Mouse (Mus musculus) liver, adult 2 months (tissue): ENCODE results near the gene Mrps35. TPM values are rescaled to one million over a fixed set of nuclear protein-coding genes. Genes with fewer than 3 reads are reported as not detected.

Experiments used
- DNase-seq: peaks from one replicate; pipeline ENCODE4 v3.0.0-alpha.2; 2011; ENCODE audit warnings: low read depth, low spot score; ENCODE audit errors: extremely low read depth
- H3K27ac ChIP-seq: fragments of 200-500 bp; replicated peaks from 2 replicates; pipeline ENCODE4 v1.5.1; 2012; ENCODE audit warnings: low read depth, mild to moderate bottlenecking, control low read depth, inconsistent platforms, low read length; ENCODE audit not compliant: insufficient read depth
- H3K27me3 ChIP-seq: fragments of 200-500 bp; 2 replicates; pipeline ENCODE4 v1.6.1; 2012; ENCODE audit warnings: mild to moderate bottlenecking, moderate library complexity, low read length, inconsistent platforms; ENCODE audit not compliant: control insufficient read depth, insufficient read depth
- H3K36me3 ChIP-seq: fragments of 200-500 bp; 2 replicates; pipeline ENCODE4 v1.6.1; 2012; ENCODE audit warnings: low read length, inconsistent platforms; ENCODE audit not compliant: control insufficient read depth, insufficient read depth
- H3K4me1 ChIP-seq: fragments of 200-500 bp; 2 replicates; pipeline ENCODE4 v1.6.1; 2011; ENCODE audit warnings: low read length; ENCODE audit not compliant: control insufficient read depth, insufficient read depth
- H3K4me3 ChIP-seq: fragments of 200-500 bp; 2 replicates; pipeline ENCODE4 v1.5.1; 2011; ENCODE audit warnings: low read depth, mild to moderate bottlenecking, control low read depth, low read length, moderate library complexity; ENCODE audit not compliant: insufficient read depth
- H3K79me2 ChIP-seq: fragments of 200-500 bp; 2 replicates; pipeline ENCODE4 v1.6.1; 2012; ENCODE audit warnings: inconsistent platforms, mild to moderate bottlenecking, low read length, moderate library complexity; ENCODE audit not compliant: control insufficient read depth, insufficient read depth
- H3K9ac ChIP-seq: fragments of 200-500 bp; 2 replicates; pipeline ENCODE4 v1.6.1; 2012; ENCODE audit warnings: low read depth, mild to moderate bottlenecking, control low read depth, inconsistent platforms, low read length
- CTCF ChIP-seq: fragments of 200-500 bp; IDR thresholded peaks from 2 replicates; pipeline ENCODE4 v1.5.1; 2011; ENCODE audit warnings: low read depth, low read length, control low read depth
- POLR2A ChIP-seq: fragments of 200-500 bp; IDR thresholded peaks from 2 replicates; pipeline ENCODE4 v1.6.1; 2011; ENCODE audit warnings: low read length, control low read depth; ENCODE audit not compliant: insufficient read depth; ENCODE audit errors: extremely low read depth
- WGBS: fragments of 180-500 bp; shearing (Covaris S2); methylation state at CpG from one replicate; pipeline ENCODE4 v1.1.7; 2018; 5-methylcytosine and 5-hydroxymethylcytosine counted together
- polyA plus RNA-seq: library from polyadenylated mRNA; depleted of rRNA; stranded (reverse); fragments of >200 nt; gene quantifications from 2 replicates; pipeline ENCODE4 v1.2.3, GENCODE M21; 2012
- total RNA-seq: library from RNA; depleted of rRNA; stranded (reverse); fragments of >200 nt; gene quantifications from 2 replicates; pipeline ENCODE4 v1.2.3, GENCODE M21; 2014

Mrps35 gene
- total and polyA plus RNA-seq, 2 experiments: 9.6 to 22.1 TPM

DNA sequence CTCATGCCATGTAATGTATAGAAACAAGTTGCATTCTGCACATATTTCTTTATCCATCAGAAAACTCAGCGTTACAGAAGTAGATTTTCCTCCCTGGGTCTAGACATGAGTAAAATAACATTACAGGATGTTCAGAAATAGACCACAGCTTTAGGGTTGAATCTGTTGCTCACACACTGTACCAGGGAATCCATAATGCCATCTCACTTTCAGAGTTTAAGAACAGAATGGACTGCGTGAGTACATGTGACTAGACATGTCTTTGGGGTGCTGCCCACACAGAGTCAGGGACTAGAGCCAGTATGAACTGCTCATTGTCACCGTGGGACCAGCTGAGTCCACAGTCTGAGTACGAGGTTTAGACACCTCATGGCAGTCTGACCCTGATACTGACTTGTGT lies 43.9 kb upstream of the Mrps35 start:
- no peak for DNase-seq

DNA sequence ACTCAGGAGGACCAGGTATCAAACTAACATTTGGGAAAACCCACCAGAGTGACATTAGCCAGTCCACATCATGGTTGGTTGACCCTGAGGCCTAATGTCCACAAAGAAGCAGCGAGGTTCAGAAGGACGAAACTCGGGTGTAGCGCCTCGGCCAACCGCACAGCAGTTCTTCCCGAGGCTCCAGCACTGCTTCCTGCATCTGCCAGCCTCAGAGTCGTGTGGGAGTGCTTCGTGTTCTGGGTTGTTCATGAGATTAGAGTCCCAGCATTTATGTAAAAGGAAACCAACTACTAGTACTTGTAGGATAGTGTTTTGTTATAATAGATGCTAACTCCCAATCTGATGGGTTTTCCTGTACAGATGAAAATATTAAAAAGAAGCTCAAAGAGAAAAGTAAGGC lies 43.3 kb upstream of the Mrps35 start:
- Histone ChIP-seq H3K4me3 (no peak overlapping the region), H3K27ac (no peak overlapping the region), H3K4me1 (no peaks in the 10 kb centered on the region), H3K36me3 (peaks cover 27% of the 10 kb centered on the region), H3K9ac (no peak overlapping the region), H3K27me3 (no peaks in the 10 kb centered on the region), H3K79me2 (no peaks in the 10 kb centered on the region)
- TF ChIP-seq CTCF (no peak), POLR2A (no peak)
- DNase-seq: no peak
- 87% methylated on average over 9 of the region's 9 CpGs for WGBS

More for the DNA sequence above, 43.9 kb upstream of the Mrps35 start:
- H3K4me1 ChIP-seq: no peaks in the 10 kb centered on the region
- peaks cover 26% of the 10 kb centered on the region for H3K36me3 ChIP-seq
- H3K79me2 ChIP-seq: no peaks in the 10 kb centered on the region
- TF ChIP-seq POLR2A: no peak
- TF ChIP-seq CTCF: no peak
- H3K9ac ChIP-seq: no peak overlapping the region
- no peaks in the 10 kb centered on the region for H3K27me3 ChIP-seq
- 89% methylated on average over 4 of the region's 4 CpGs for WGBS
- no peak overlapping the region for H3K4me3 ChIP-seq
- H3K27ac ChIP-seq: no peak overlapping the region

DNA sequence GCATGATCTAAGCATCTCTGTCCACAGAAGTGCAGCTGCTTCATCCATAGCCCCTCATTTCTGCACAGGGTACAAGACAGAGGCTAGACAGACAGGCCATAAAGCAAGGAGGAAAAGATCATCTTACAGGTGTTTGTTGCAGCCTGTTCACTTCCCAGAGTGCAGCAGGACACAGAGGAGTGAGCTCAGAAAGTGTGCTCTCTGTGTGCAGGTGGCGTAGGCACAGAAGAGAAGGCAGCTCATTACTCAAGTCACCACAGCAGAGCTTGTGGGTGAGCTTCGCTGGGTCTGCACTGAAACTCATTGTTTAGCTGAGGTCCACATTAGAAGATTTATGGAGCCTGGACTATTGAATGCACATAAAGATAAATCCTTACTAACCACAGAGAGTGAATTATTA lies 42.8 kb upstream of the Mrps35 start:
- 90% methylated on average over 2 of the region's 2 CpGs for WGBS
- no peak overlapping the region for H3K4me3 ChIP-seq
- no peak for TF ChIP-seq CTCF
- TF ChIP-seq POLR2A: no peak

DNA sequence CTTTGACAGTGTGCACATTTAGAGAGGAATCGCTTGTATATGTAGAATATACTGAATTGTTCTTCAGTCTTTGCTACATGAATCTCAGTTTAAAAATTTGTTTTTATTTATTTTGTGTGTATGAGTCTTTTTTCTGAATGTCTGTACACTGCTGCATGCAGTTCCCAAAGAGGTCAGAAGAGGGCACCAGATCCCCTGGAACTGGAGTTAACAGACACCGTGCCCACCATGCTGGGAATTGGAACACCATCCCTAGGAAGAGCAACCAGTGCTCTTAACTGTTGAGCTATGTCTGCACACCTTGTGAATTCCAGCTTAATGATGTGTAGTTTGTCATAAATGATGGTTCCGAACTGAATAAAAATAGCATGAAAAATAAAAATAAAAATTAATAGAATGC lies 34.4 kb upstream of the Mrps35 start:
- Histone ChIP-seq H3K4me3 (no peak overlapping the region), H3K4me1 (no peaks in the 10 kb centered on the region), H3K27me3 (no peaks in the 10 kb centered on the region), H3K27ac (no peak overlapping the region), H3K9ac (no peak overlapping the region), H3K36me3 (peaks cover 37% of the 10 kb centered on the region), H3K79me2 (no peaks in the 10 kb centered on the region)
- DNase-seq: no peak
- TF ChIP-seq POLR2A: no peak
- TF ChIP-seq CTCF: peak; percentile 59
- WGBS: 79% methylated on average over 3 of the region's 3 CpGs

More for the DNA sequence above, 42.8 kb upstream of the Mrps35 start:
- Histone ChIP-seq H3K27ac (no peak overlapping the region), H3K27me3 (no peaks in the 10 kb centered on the region), H3K36me3 (peaks cover 27% of the 10 kb centered on the region), H3K79me2 (no peaks in the 10 kb centered on the region), H3K4me1 (no peaks in the 10 kb centered on the region), H3K9ac (no peak overlapping the region)
- no peak for DNase-seq

DNA sequence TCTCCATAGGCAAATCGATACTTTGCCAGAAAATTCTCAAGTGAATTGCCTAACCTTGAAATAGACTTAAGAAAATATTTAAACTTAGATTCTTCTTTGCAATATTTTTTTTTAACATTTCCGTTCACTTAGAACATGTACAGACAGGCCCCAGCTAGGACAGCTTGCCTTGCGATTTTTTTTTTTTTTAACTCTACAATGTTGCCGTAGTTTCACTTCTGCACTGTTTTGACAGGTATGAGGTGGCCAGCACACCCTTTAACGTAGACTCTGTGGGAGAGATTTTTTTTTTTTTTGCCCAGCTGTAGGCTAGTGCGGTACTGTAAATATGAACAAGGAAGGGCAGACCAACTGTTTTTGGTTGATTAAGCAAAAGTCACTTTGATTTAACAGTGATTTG lies 32.2 kb upstream of the Mrps35 start:
- WGBS: 94% methylated on average over 6 of the region's 6 CpGs
- no peaks in the 10 kb centered on the region for H3K27me3 ChIP-seq
- no peak overlapping the region for H3K9ac ChIP-seq
- H3K36me3 ChIP-seq: peaks cover 51% of the 10 kb centered on the region
- H3K79me2 ChIP-seq: no peaks in the 10 kb centered on the region
- no peak overlapping the region for H3K4me3 ChIP-seq
- no peak overlapping the region for H3K27ac ChIP-seq
- no peaks in the 10 kb centered on the region for H3K4me1 ChIP-seq
- TF ChIP-seq CTCF: no peak
- TF ChIP-seq POLR2A: no peak
- DNase-seq: no peak

DNA sequence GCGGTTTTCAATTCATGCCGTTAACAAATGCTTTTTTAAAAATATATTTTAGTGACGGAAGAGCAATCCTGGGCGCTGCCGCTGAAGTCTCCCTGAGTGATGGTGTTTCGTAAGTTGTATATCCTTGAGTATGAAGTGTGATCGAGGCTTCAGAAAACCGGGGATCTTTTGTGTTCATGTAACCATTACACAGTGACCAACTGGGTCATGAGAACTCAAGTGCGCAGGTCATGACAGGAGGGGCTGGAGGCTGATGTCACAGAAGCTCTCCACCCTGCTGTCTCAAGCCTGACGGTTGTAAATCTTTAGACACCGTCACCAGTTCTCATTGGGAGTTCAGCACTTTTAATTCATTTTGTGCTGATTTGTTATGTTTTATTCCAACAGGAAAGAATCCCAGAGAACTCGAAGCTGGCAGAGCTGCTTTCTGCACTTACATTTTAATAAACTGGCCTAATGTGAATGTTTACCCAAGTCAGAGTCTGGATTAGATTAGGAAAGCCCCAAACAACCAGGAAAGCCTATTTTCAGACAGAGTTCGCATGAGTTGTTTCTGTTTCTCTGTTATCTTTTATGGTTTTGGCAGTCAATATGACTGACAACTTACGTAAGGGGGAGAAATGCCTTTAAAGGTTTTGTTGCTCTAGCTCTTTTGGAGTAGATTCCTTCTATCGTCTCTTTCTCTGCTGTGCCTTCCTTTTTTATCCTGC lies 31.6 kb upstream of the Mrps35 start:
- no peak overlapping the region for H3K27ac ChIP-seq
- H3K9ac ChIP-seq: no peak overlapping the region
- peak; percentile 10 for DNase-seq
- H3K27me3 ChIP-seq: no peaks in the 10 kb centered on the region
- 87% methylated on average over 15 of the region's 15 CpGs for WGBS
- H3K4me3 ChIP-seq: no peak overlapping the region
- no peak for TF ChIP-seq CTCF
- TF ChIP-seq POLR2A: no peak
- H3K4me1 ChIP-seq: no peaks in the 10 kb centered on the region
- H3K79me2 ChIP-seq: no peaks in the 10 kb centered on the region
- H3K36me3 ChIP-seq: peaks cover 54% of the 10 kb centered on the region
